Mouse (Mus musculus) small intestine, adult 2 months (tissue): Measurements from ENCODE around the gene Kcnt2.

Experiments used
- CTCF ChIP-seq: fragments of 200-500 bp; IDR thresholded peaks from 2 replicates; pipeline ENCODE4 v1.5.1; 2012; ENCODE audit warnings: low read depth, mild to moderate bottlenecking, control low read depth, inconsistent platforms, low read length, moderate library complexity, mixed read lengths; ENCODE audit not compliant: insufficient replicate concordance, insufficient read length; ENCODE audit errors: extremely low read depth
- POLR2A ChIP-seq: fragments of 200-500 bp; IDR thresholded peaks from 2 replicates; pipeline ENCODE4 v1.6.1; 2012; ENCODE audit warnings: low read depth, mild to moderate bottlenecking, control low read depth, inconsistent platforms, low read length, moderate library complexity

DNA sequence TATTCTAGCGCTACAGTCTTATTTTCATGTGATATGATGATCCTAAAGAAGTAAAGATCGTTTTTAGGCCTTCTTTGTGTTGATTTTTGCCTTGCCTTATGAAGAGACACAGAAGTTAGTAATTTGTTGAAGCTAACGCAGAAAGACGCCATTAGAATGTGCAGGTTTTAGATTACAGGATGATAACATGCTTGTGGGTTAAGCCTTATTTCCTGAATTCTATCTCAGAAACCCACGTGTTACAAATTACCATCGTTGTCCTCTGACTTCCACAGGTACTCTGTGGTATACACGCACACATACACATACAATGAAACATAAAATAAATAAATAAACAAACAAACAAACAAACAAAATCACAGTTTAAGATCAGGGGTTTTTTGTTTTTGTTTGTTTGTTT, 326.2 kb downstream of the Kcnt2 start:
- no peak for TF ChIP-seq CTCF
- TF ChIP-seq POLR2A, result no peak
